In the genomic region with DNA sequence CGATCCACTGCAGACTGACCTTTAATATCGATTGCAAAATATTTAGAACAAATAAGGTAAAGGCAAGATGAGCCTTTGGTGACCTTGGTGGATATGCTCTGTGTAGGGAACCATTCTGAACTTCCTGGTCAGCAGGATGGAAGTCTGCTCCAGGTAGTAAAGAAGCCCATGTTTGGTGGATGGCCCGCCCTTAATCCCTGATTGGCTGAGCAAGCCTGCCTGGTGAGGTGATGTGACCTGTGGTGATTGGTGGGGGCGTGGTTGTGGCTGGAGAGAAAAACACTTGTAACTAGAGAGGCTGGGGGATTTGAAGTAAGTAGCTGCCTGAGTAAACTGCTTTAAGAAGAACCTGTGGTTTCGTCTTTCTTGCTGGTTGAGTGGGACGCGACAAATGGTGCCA, we compare ENCODE assay signal across 13 mouse cellular contexts. TPM values are rescaled to one million over a fixed set of nuclear protein-coding genes. Genes with fewer than 3 reads are reported as not detected.
"Had no signal": no experiment of that assay in that cellular context is flagged by ENCODE, and none has a peak within 500 bp of the region (broad histone marks: within the 10 kb centered on the region; RNA-seq: fewer than 3 reads in every experiment).

A gene (plus strand): TSS at position 301 of the 400 bp plus-strand sequence.

RNA-seq across cellular contexts. Expression of the gene that starts here (rescaled TPM):
- total RNA-seq: megakaryocyte progenitor cell, adult 5-6 weeks; megakaryocyte-erythroid progenitor cell, adult 5-6 weeks had no signal
- polyA plus RNA-seq: lung, embryonic 14.5 days; macrophage; midbrain, embryonic 10.5 days; midbrain, embryonic 12.5 days; midbrain, embryonic 14.5 days; midbrain, embryonic 16.5 days; myocyte; neural tube, embryonic 11.5 days; neural tube, embryonic 15.5 days; small intestine, adult 2 months; stomach, embryonic 14.5 days had no signal
